Mouse (Mus musculus) neural tube, embryonic 14.5 days (tissue): Measurements from ENCODE around the gene Meis1. TPM values are rescaled to one million over a fixed set of nuclear protein-coding genes. Genes with fewer than 3 reads are reported as not detected.

Experiments
- ATAC-seq: fragments of 200-750 bp; cut with Nextera tagmentation; 2 replicates; pipeline ENCODE4 v1.8.0; 2017; ENCODE audit warnings: low read depth, mild to moderate bottlenecking, moderate TSS enrichment, moderate library complexity
- H3K27ac ChIP-seq: fragments of 300-500 bp; sonication (generic); 2 replicates; pipeline ENCODE4 v1.5.1; 2014; ENCODE audit warnings: low read depth, mild to moderate bottlenecking, control low read depth, low read length, moderate library complexity, mixed read lengths
- H3K27me3 ChIP-seq: fragments of 300-500 bp; sonication (generic); 2 replicates; pipeline ENCODE4 v1.6.1; 2014; ENCODE audit warnings: low read length; ENCODE audit not compliant: control insufficient read depth, insufficient read depth
- H3K36me3 ChIP-seq: fragments of 300-500 bp; sonication (generic); 2 replicates; pipeline ENCODE4 v1.6.1; 2014; ENCODE audit warnings: low read length, mixed read lengths; ENCODE audit not compliant: control insufficient read depth, insufficient read depth
- H3K4me1 ChIP-seq: fragments of 300-500 bp; sonication (generic); 2 replicates; pipeline ENCODE4 v1.6.1; 2014; ENCODE audit warnings: low read length; ENCODE audit not compliant: control insufficient read depth, insufficient read depth
- H3K4me2 ChIP-seq: fragments of 300-500 bp; sonication (generic); 2 replicates; pipeline ENCODE4 v1.6.1; 2014; ENCODE audit warnings: mild to moderate bottlenecking, low read depth, low read length, control low read depth
- H3K4me3 ChIP-seq: fragments of 300-500 bp; sonication (generic); 2 replicates; pipeline ENCODE4 v1.5.1; 2014; ENCODE audit warnings: low read depth, low read length, control low read depth, mixed read lengths
- H3K9ac ChIP-seq: fragments of 300-500 bp; sonication (generic); replicated peaks from 2 replicates; pipeline ENCODE4 v1.6.1; 2014; ENCODE audit warnings: low read depth, mild to moderate bottlenecking, control low read depth, low read length, mixed read lengths
- H3K9me3 ChIP-seq: fragments of 300-500 bp; sonication (generic); 2 replicates; pipeline ENCODE4 v1.6.1; 2016; ENCODE audit warnings: low read length; ENCODE audit not compliant: control insufficient read depth
- WGBS: fragments of 180-500 bp; shearing (Covaris S2); extraction: QIAGEN DNeasy Blood & Tissue Kit; methylation state at CpG from one replicate; pipeline ENCODE4 v1.1.7; 2014; 5-methylcytosine and 5-hydroxymethylcytosine counted together
- polyA plus RNA-seq: library from polyadenylated mRNA; unstranded; fragments of >200 nt; fragmentation: Nextera tagmentation; extraction: Ambion mirVana; gene quantifications from 2 replicates; pipeline ENCODE4 v1.2.1, GENCODE M21; 2014

The Meis1 gene
- polyA plus RNA-seq, 1 experiment from 2014 or later: 170 TPM

DNA sequence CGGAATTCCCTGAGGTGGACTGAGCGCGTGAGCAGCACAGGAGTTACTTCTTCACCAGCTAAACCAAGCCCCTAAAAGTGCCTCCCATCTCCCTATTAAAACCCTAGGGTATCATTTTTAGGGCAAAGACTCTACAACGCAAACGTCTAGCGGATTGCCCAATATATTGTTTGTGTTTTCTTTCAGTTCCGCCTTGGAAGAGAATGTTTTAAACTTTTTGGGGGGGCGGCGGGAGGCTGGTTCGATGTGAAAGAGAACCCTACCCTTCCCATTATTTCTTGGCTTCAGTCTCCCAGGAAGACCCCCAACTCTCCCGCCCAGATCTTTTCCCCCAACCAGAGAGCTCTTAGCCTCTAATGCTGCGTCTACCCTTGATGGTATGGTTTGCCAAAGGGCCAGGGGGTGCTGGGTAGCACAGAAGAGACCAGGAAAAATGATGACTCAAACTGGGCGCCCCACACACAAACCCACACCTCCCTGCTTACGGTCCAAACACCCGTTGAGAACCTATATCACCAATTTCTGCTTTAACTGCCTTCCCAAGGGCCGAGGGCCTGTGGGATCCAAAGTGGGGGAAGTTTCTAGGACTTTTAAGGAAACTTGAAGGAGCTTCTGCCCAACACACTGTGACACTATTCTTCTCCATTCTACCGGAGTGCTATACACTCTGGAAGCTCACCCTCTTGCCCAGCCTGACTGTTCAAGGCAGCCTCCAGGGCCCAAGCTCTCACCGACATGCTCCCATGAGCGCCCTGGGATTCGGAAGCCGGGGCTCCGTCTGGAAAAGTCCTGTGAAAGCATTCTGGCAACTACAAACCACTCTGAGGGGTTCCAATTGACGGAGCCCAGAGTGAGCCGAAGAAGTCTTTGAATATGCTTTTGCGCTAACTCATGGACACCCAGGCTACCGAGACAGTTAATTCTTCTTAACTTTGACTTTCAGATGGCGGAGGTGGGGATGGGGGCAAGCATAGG is 142.6 kb downstream of the Meis1 start:
- peak overlapping the region; percentile 39 for H3K9ac ChIP-seq
- H3K4me3 ChIP-seq: peak overlapping the region; percentile 34
- H3K27ac ChIP-seq: peak overlapping the region; percentile 86

DNA sequence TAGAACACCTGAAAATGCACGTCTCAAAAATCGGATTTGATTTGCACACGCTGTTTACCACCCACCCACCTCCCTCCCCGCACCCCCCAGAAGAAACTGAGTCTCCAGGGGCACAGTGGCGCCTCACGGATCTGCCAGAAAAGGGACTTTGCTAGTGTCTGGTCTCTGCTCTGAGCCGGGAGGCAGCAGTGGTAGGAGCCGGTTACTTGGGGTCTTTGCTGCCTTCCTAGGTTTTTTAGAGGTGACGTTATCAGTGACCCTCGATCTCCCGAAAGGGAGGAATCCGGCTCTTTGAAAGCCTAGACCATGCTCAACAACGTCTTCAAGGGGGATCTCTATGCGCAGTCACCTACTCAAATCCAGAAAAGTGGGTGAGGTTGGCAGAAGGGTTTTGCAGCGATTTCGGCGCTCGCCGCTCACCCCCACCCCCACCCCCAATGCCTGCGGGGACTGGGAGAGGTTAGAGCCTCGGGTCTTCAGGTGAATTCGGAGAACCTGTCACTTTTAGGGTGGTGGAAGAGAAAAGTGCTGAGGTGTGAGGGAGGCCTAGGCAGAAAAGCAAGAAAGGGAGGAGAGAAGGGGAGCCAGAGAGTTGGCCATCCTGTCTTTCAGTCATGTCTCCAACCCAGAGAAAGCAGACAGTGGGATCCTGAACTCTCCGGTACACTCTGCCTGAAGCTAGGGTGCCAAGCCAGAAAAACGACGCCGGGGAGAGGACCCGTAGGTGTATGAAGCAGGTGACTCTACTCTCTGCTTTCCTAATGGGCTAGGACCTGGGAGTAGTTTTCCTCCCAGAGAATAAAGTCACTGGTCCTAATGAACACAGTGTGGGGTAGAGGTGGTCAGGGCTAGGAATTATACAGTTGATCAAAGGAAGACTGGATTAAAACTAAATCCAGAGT is 143.5 kb downstream of the Meis1 start:
- peak overlapping the region; percentile 86 for H3K27ac ChIP-seq
- peaks cover 43% of the 10 kb centered on the region for H3K4me1 ChIP-seq
- H3K9ac ChIP-seq: peak overlapping the region; percentile 39; the same call in 1 of the 2 replicates
- H3K9me3 ChIP-seq: no peaks in the 10 kb centered on the region
- ATAC-seq: no peak
- H3K4me3 ChIP-seq: peak overlapping the region; percentile 12; the same call in 1 of the 2 replicates
- no peaks in the 10 kb centered on the region for H3K36me3 ChIP-seq
- H3K4me2 ChIP-seq: peak overlapping the region; percentile 88
- no peaks in the 10 kb centered on the region for H3K27me3 ChIP-seq
- WGBS: 1% methylated on average over 27 of the region's 27 CpGs

More for the DNA sequence above, 142.6 kb downstream of the Meis1 start:
- 7% methylated on average over 27 of the region's 27 CpGs for WGBS
- peak overlapping the region; percentile 88 for H3K4me2 ChIP-seq
- H3K9me3 ChIP-seq: no peaks in the 10 kb centered on the region
- ATAC-seq: no peak
- peaks cover 44% of the 10 kb centered on the region for H3K4me1 ChIP-seq
- no peaks in the 10 kb centered on the region for H3K36me3 ChIP-seq
- H3K27me3 ChIP-seq: no peaks in the 10 kb centered on the region

DNA sequence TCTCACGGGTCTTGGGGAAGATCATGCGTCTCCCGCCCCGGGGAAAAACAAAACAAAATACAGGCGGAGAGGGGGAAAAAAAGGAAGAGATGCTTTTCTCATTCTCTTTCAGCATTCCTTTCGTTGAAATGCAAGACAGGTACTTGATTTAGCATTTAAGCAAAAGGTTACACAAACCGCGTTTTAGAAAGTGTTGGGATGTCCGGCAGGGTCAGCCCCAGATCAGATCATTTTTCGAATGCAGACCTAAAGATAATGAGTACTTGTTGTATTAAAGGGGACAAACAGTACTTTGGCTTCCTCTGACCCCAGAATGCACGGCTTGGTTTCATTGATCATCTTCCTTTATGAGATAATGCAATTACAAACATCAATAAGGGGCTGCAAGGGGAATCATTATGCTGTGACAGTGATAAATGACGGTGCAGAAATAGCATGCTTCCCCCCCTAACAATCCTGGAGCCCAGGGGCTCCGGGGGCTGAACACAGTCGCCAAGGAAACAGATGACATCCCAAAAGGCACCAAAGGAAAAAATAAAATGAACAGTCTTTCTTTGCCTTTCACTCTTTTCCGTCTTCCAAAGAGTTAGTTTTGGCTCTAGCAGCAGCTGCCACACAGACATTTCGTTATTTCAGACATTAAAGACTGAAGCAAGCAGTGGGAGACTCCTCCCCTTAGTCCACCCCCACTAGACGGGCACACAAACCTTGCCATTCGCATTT is 144.3 kb downstream of the Meis1 start:
- Histone ChIP-seq H3K4me3 (peak overlapping the region; percentile 12; the same call in 1 of the 2 replicates), H3K4me1 (peaks cover 43% of the 10 kb centered on the region), H3K27ac (peak overlapping the region; percentile 86), H3K4me2 (peak overlapping the region; percentile 88), H3K9ac (peak overlapping the region; percentile 39; the same call in 1 of the 2 replicates), H3K36me3 (no peaks in the 10 kb centered on the region), H3K27me3 (no peaks in the 10 kb centered on the region), H3K9me3 (no peaks in the 10 kb centered on the region)
- 1% methylated on average over 18 of the region's 18 CpGs for WGBS
- no peak for ATAC-seq

DNA sequence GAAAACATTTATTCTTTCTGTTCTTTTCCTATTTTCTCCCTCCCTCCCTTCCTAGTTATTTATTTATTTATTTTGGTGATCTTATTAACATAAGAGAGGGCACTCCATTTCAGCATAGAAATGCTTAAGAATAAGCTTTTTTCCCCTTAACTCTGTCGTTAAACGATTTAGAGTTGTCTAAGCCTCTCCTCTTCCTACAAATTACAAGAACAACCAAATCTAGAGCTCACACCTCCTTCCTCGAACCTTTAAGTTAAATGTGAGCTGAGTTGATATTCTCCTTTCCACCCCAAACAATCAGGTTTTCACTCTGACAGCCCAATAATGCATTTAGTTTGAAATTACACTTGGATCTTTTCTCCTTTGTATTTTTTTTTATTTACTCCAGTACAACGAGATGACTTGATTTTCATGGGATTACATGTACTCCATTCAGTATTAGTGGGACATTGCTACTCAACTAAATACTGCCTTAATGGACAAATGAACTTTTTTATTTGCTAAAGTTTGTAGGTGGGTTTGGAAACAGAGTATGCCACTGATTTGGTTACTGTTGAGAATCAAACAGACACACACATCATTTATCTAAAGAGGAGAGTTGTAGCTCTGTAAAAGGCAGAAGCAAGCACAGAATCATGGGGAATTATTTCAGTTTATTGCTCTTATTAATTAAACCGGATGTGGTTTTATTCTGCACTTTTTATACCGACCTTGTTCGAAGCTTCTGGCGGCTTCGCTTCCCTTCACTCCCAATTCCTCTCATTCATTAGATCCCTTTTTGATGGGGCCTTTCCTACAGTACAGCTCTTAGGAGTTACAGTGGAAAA is 145.1 kb downstream of the Meis1 start:
- Histone ChIP-seq H3K9me3 (no peaks in the 10 kb centered on the region), H3K4me2 (peak overlapping the region; percentile 88; the same call in 1 of the 2 replicates), H3K4me1 (peaks cover 38% of the 10 kb centered on the region), H3K27ac (peak overlapping the region; percentile 86), H3K27me3 (no peaks in the 10 kb centered on the region), H3K4me3 (no peak overlapping the region; the same call in 1 of the 2 replicates), H3K9ac (peak overlapping the region; percentile 12; the same call in 1 of the 2 replicates), H3K36me3 (no peaks in the 10 kb centered on the region)
- 6% methylated on average over 9 of the region's 9 CpGs for WGBS
- ATAC-seq: no peak

DNA sequence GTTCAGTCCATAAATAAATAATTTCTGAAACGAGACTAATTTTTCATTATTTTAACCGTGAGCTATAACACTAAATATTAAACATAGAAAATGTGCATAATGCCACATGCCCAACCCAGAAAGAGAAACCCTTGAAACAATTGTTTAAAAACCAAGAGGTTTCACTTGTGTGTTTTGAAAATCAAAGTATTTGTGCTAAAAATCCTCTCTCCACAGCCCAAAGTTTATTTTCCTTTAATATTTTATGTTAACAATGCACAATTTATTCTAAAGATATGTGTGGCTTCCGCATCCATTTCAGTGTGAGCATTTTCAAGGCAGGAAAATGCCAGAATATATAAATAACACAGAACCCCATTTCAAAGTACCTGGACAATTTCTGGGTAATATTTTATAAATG is 146.0 kb downstream of the Meis1 start:
- Histone ChIP-seq H3K36me3 (no peaks in the 10 kb centered on the region), H3K9ac (no peak overlapping the region), H3K27ac (no peak overlapping the region), H3K4me1 (peaks cover 37% of the 10 kb centered on the region), H3K4me3 (no peak overlapping the region), H3K9me3 (no peaks in the 10 kb centered on the region), H3K27me3 (no peaks in the 10 kb centered on the region), H3K4me2 (no peak overlapping the region)
- no peak for ATAC-seq
- 17% methylated on average over 3 of the region's 3 CpGs for WGBS

DNA sequence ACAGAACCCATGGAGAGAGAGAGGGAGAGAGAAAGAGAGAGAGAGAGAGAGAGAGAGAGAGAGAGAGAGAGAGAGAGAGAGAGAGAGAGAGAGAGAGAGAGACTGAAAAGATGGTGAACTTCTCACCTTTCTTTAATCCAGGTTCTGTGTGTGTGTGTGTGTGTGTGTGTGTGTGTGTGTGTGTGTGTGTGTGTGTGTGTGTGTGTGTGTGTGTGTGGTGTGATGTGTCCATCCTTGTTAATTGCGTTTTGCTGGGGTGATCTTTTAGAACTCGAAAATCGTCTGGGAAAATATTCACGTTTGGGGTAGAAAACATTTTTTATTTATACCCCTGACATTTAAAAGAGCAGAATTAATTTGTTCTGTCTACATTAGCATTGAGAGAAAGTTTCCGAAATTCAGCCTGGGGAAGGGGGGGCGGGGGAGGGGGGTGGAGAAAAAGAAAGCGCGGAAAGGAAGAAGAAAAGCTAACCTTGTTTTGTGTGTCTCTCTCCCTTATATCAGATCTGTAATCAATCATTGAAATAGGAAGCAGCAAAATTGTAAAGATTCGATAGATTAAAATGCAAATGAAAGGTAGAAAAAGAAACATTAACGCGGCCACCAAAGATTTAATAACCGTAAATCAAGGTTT is 146.6 kb downstream of the Meis1 start:
- Histone ChIP-seq H3K36me3 (no peaks in the 10 kb centered on the region), H3K27ac (peak overlapping the region; percentile 93; the same call in 1 of the 2 replicates), H3K9me3 (no peaks in the 10 kb centered on the region), H3K27me3 (no peaks in the 10 kb centered on the region), H3K9ac (peak overlapping the region; percentile 70; the same call in 1 of the 2 replicates), H3K4me3 (peak overlapping the region; percentile 39), H3K4me2 (peak overlapping the region; percentile 97), H3K4me1 (peaks cover 37% of the 10 kb centered on the region)
- 4% methylated on average over 12 of the region's 12 CpGs for whole genome bisulfite sequencing
- no peak for ATAC-seq

DNA sequence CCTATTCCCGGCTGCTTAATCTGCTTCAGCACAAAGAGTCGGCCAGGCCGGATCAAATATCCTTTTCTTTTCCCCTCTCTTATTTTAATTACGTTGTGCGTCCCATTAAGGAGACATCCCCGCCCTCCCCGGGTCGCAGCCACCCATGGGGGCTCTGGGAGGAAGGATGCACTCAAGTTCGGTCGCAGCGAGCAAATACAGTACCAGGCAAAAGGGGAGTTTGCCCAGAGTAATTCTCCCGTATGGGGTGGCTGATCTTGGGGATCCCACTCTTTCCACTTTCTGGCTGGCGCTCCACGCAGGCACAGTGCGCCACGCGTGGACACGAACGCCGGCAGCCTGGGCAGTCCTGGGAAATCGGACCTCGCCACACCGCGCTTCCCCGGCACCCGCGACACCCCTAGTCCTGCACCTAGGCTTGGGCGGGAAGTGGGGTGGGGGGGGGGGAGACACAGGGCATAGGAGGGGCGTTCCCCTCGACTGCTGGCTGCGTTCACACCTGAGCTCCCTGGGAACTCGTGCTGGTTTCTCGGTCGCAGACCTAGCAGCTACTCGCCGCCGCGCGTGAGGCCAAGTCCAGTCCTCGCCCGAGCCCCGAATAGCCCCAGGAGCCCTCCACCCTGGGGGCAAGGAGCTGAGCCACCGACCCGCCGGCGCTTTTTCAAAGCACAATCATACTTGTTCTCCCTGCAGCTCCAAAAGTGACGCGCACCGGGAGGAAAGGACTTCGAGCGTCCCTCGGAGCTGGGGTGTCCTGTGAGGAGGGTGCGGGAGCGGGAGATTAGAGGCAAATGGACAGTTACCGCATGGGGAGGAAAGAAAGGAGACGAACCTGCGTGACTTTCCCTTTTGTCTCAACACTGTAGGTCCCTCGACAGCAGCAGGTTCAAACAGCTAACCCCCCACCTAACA is 147.4 kb downstream of the Meis1 start:
- ATAC-seq: peak; percentile 51
- under 1% methylated on average over 58 of the region's 58 CpGs for WGBS
- H3K4me1 ChIP-seq: peaks cover 30% of the 10 kb centered on the region
- H3K4me3 ChIP-seq: peak overlapping the region; percentile 39
- peak overlapping the region; percentile 93 for H3K27ac ChIP-seq
- H3K36me3 ChIP-seq: no peaks in the 10 kb centered on the region
- peak overlapping the region; percentile 70 for H3K9ac ChIP-seq
- no peaks in the 10 kb centered on the region for H3K27me3 ChIP-seq
- peak overlapping the region; percentile 97 for H3K4me2 ChIP-seq
- no peaks in the 10 kb centered on the region for H3K9me3 ChIP-seq
